Mouse (Mus musculus): ENCODE results near the gene 2310061I04Rik. TPM values are rescaled to one million over a fixed set of nuclear protein-coding genes. Genes with fewer than 3 reads are reported as not detected.

The 2310061I04Rik gene
- total and polyA plus RNA-seq, 2 experiments from 2014 or later: 31.6 to 66.3 TPM

GRCm38 (mm10) chr17:35915538-35916296 lies 18.5 kb upstream of the 2310061I04Rik start:
- no peak for TF ChIP-seq CTCF (IDR thresholded peaks at IDR 0.05; ENCODE audit: low read depth)
- peak overlapping the region; percentile 65 for H3K9ac ChIP-seq
- DNase-seq: no peak
- ATAC-seq: no peak
- peak overlapping the region; percentile 72 for H3K4me3 ChIP-seq (ENCODE audit: low read depth, low read length)
- H3K27ac ChIP-seq (ENCODE audit: low read depth, low read length): peak overlapping the region; percentile 100
- peaks cover 8% of the 10 kb centered on the region; the same call in 1 of the 2 replicates for H3K36me3 ChIP-seq (ENCODE audit: insufficient read depth)
- no peaks in the 10 kb centered on the region for H3K9me3 ChIP-seq (ENCODE audit: low read length)
- peaks cover 12% of the 10 kb centered on the region for H3K4me1 ChIP-seq (ENCODE audit: insufficient read depth)
- no peaks in the 10 kb centered on the region for H3K27me3 ChIP-seq (ENCODE audit: insufficient read depth, low read length)
- WGBS: 6% methylated on average over 28 of the region's 28 CpGs
- H3K4me2 ChIP-seq (ENCODE audit: low read depth): peak overlapping the region; percentile 79

GRCm38 (mm10) chr17:35914975-35915374 lies 17.7 kb upstream of the 2310061I04Rik start:
- no peak overlapping the region for H3K4me3 ChIP-seq (ENCODE audit: low read depth, low read length)
- H3K27ac ChIP-seq (ENCODE audit: low read depth, low read length): no peak overlapping the region
- ATAC-seq (no peak), DNase-seq (no peak)
- WGBS: 82% methylated on average over 6 of the region's 6 CpGs
- no peaks in the 10 kb centered on the region for H3K9me3 ChIP-seq (ENCODE audit: low read length)
- H3K9ac ChIP-seq: no peak overlapping the region
- no peaks in the 10 kb centered on the region for H3K27me3 ChIP-seq (ENCODE audit: insufficient read depth, low read length)
- TF ChIP-seq CTCF (IDR thresholded peaks at IDR 0.05; ENCODE audit: low read depth): no peak
- peaks cover 8% of the 10 kb centered on the region; the same call in 1 of the 2 replicates for H3K36me3 ChIP-seq (ENCODE audit: insufficient read depth)
- peaks cover 7% of the 10 kb centered on the region for H3K4me1 ChIP-seq (ENCODE audit: insufficient read depth)
- H3K4me2 ChIP-seq (ENCODE audit: low read depth): peak overlapping the region; percentile 79; the same call in 1 of the 2 replicates

- ATAC-seq (peak; percentile 96), DNase-seq (peak; percentile 95)
- Histone ChIP-seq H3K36me3 (ENCODE audit: insufficient read depth) (peaks cover 29% of the 10 kb centered on the region), H3K27ac (ENCODE audit: low read depth, low read length) (peak within 1 kb of the TSS; percentile 90), H3K9ac (peak within 1 kb of the TSS; percentile 79), H3K27me3 (ENCODE audit: insufficient read depth, low read length) (no peaks in the 10 kb centered on the region), H3K4me3 (ENCODE audit: low read depth, low read length) (peak within 1 kb of the TSS; percentile 71), H3K4me2 (ENCODE audit: low read depth) (peak within 1 kb of the TSS; percentile 91), H3K9me3 (ENCODE audit: low read length) (no peaks in the 10 kb centered on the region), H3K4me1 (ENCODE audit: insufficient read depth) (peaks cover 11% of the 10 kb centered on the region)
- WGBS: 1% methylated on average over 25 of the region's 25 CpGs
- no peak for TF ChIP-seq CTCF (IDR thresholded peaks at IDR 0.05; ENCODE audit: low read depth)
These were observed 12.7 kb upstream of the 2310061I04Rik start, which contains the start of gene Atat1 for GRCm38 (mm10) chr17:35909919-35910369. Gene Atat1, minus strand, starts transcription at chr17:35910075.

GRCm38 (mm10) chr17:35909186-35909918 lies 12.1 kb upstream of the 2310061I04Rik start:
- Histone ChIP-seq H3K9ac (peak overlapping the region; percentile 79), H3K4me3 (ENCODE audit: low read depth, low read length) (peak overlapping the region; percentile 71), H3K27ac (ENCODE audit: low read depth, low read length) (peak overlapping the region; percentile 90), H3K4me2 (ENCODE audit: low read depth) (peak overlapping the region; percentile 91), H3K4me1 (ENCODE audit: insufficient read depth) (peaks cover 11% of the 10 kb centered on the region), H3K36me3 (ENCODE audit: insufficient read depth) (peaks cover 32% of the 10 kb centered on the region), H3K27me3 (ENCODE audit: insufficient read depth, low read length) (no peaks in the 10 kb centered on the region), H3K9me3 (ENCODE audit: low read length) (no peaks in the 10 kb centered on the region)
- 16% methylated on average over 20 of the region's 20 CpGs for WGBS
- DNase-seq (peak; percentile 57), ATAC-seq (peak; percentile 36)
- TF ChIP-seq CTCF (IDR thresholded peaks at IDR 0.05; ENCODE audit: low read depth): no peak

GRCm38 (mm10) chr17:35907609-35908008 lies 10.4 kb upstream of the 2310061I04Rik start:
- DNase-seq: no peak
- ATAC-seq: no peak
- peak; percentile 36; the same call in 1 of the 2 replicates for TF ChIP-seq CTCF (IDR thresholded peaks at IDR 0.05; ENCODE audit: low read depth)
- H3K27ac ChIP-seq (ENCODE audit: low read depth, low read length): no peak overlapping the region
- H3K4me1 ChIP-seq (ENCODE audit: insufficient read depth): peaks cover 11% of the 10 kb centered on the region
- no peak overlapping the region for H3K4me2 ChIP-seq (ENCODE audit: low read depth)
- no peak overlapping the region for H3K9ac ChIP-seq
- peaks cover 40% of the 10 kb centered on the region for H3K36me3 ChIP-seq (ENCODE audit: insufficient read depth)
- WGBS: 81% methylated on average over 2 of the region's 2 CpGs
- H3K9me3 ChIP-seq (ENCODE audit: low read length): no peaks in the 10 kb centered on the region
- no peak overlapping the region for H3K4me3 ChIP-seq (ENCODE audit: low read depth, low read length)
- H3K27me3 ChIP-seq (ENCODE audit: insufficient read depth, low read length): no peaks in the 10 kb centered on the region

GRCm38 (mm10) chr17:35905587-35905986 lies 8.4 kb upstream of the 2310061I04Rik start:
- TF ChIP-seq CTCF (IDR thresholded peaks at IDR 0.05; ENCODE audit: low read depth): no peak
- ATAC-seq (no peak), DNase-seq (no peak)
- H3K27me3 ChIP-seq (ENCODE audit: insufficient read depth, low read length): no peaks in the 10 kb centered on the region
- H3K4me1 ChIP-seq (ENCODE audit: insufficient read depth): peaks cover 11% of the 10 kb centered on the region
- H3K36me3 ChIP-seq (ENCODE audit: insufficient read depth): peaks cover 58% of the 10 kb centered on the region
- H3K27ac ChIP-seq (ENCODE audit: low read depth, low read length): no peak overlapping the region
- H3K9ac ChIP-seq: no peak overlapping the region
- H3K4me3 ChIP-seq (ENCODE audit: low read depth, low read length): no peak overlapping the region
- H3K9me3 ChIP-seq (ENCODE audit: low read length): no peaks in the 10 kb centered on the region
- no peak overlapping the region for H3K4me2 ChIP-seq (ENCODE audit: low read depth)
- 91% methylated on average over 1 of the region's 1 CpGs for WGBS

- TF ChIP-seq CTCF (IDR thresholded peaks at IDR 0.05; ENCODE audit: low read depth): no peak
- DNase-seq: no peak
- H3K4me3 ChIP-seq (ENCODE audit: low read depth, low read length): no peak overlapping the region
- ATAC-seq: no peak
- H3K9ac ChIP-seq: no peak overlapping the region
- WGBS: 84% methylated on average over 4 of the region's 4 CpGs
- peaks cover 74% of the 10 kb centered on the region for H3K36me3 ChIP-seq (ENCODE audit: insufficient read depth)
- H3K4me1 ChIP-seq (ENCODE audit: insufficient read depth): peaks cover 11% of the 10 kb centered on the region
- no peaks in the 10 kb centered on the region for H3K27me3 ChIP-seq (ENCODE audit: insufficient read depth, low read length)
- H3K9me3 ChIP-seq (ENCODE audit: low read length): no peaks in the 10 kb centered on the region
- no peak overlapping the region for H3K27ac ChIP-seq (ENCODE audit: low read depth, low read length)
- no peak overlapping the region for H3K4me2 ChIP-seq (ENCODE audit: low read depth)
These were observed 6.7 kb upstream of the 2310061I04Rik start for GRCm38 (mm10) chr17:35903992-35904355.
